Mouse (Mus musculus) bone marrow macrophage, adult 2 months (primary cell): Measurements from ENCODE around the gene Eva1a. TPM values are rescaled to one million over a fixed set of nuclear protein-coding genes. Genes with fewer than 3 reads are reported as not detected.

Experiments used
- H3K27ac ChIP-seq: 2 replicates; pipeline ENCODE4 v1.5.1; 2012; ENCODE audit warnings: low read depth, low read length; ENCODE audit not compliant: insufficient read depth
- H3K4me1 ChIP-seq: 2 replicates; pipeline ENCODE4 v1.6.1; 2012; ENCODE audit warnings: low read length; ENCODE audit not compliant: control insufficient read depth, insufficient read depth
- H3K4me3 ChIP-seq: 2 replicates; pipeline ENCODE4 v1.5.1; 2012; ENCODE audit warnings: mild to moderate bottlenecking, low read length, moderate library complexity; ENCODE audit not compliant: insufficient read depth
- CTCF ChIP-seq: IDR thresholded peaks from 2 replicates; pipeline ENCODE4 v1.5.1; 2012; ENCODE audit warnings: low read depth, mild to moderate bottlenecking, low read length, moderate library complexity
- POLR2A ChIP-seq: IDR thresholded peaks from 2 replicates; pipeline ENCODE4 v1.6.1; 2012; ENCODE audit warnings: mild to moderate bottlenecking, low read depth, low read length, borderline replicate concordance
- polyA plus RNA-seq: library from polyadenylated mRNA; stranded (reverse); fragments of >200 nt; gene quantifications from 2 replicates; pipeline ENCODE4 v1.2.4, GENCODE M21; 2012; ENCODE audit not compliant: missing spikeins, insufficient read depth, insufficient read length

Gene Eva1a
- not detected in 2 replicates for polyA plus RNA-seq

DNA sequence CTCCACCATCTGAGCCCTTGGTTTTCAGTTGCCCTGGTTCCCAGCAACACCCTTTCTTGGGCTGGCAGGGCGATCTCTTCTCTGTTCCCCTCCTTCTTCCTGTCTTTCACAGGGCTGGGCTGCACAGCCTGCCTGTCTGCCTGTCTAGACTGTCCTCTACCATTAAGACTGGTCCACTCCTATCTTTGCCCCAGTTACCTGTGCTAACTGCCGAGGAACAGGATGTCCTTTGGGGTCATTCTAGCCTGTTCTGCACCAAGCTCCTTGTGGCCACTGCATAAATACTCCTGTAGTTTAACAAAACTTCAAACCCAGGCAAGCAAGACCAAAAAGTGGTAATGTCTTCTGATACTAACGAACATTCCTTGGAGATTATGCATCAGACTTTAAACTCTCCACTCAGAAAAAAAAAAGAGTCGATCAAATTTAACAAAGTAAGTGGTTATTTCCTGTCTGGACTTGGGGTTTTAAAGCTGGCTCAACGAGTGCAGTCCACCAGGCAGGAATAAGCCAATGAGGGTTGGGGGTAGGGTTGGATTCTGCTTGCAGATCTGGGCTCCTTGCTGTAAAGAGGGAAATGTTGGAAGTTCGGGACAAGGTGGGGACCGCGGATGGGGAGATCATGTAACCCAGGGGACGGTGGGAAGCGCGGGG, at the start of gene Eva1a:
TSS of gene Eva1a (plus strand) at position 210 of the 654 bp plus-strand sequence.
- Histone ChIP-seq H3K27ac (no peak within 1 kb of the TSS), H3K4me3 (peak within 1 kb of the TSS; percentile 37), H3K4me1 (no peaks in the 10 kb centered on the region)
- TF ChIP-seq POLR2A, result no peak
- TF ChIP-seq CTCF, result no peak

- no peaks in the 10 kb centered on the region for H3K4me1 ChIP-seq
- no peak for TF ChIP-seq POLR2A
- no peak for TF ChIP-seq CTCF
- H3K4me3 ChIP-seq, result no peak overlapping the region
- no peak overlapping the region for H3K27ac ChIP-seq
These were observed 28.5 kb upstream of the Eva1a start for GRCm38 (mm10) chr6:82012392-82012791.

GRCm38 (mm10) chr6:82021074-82021473, 19.8 kb upstream of the Eva1a start:
- H3K4me1 ChIP-seq, result no peaks in the 10 kb centered on the region
- H3K27ac ChIP-seq, result no peak overlapping the region
- TF ChIP-seq CTCF, result no peak
- TF ChIP-seq POLR2A, result no peak
- H3K4me3 ChIP-seq, result no peak overlapping the region

DNA sequence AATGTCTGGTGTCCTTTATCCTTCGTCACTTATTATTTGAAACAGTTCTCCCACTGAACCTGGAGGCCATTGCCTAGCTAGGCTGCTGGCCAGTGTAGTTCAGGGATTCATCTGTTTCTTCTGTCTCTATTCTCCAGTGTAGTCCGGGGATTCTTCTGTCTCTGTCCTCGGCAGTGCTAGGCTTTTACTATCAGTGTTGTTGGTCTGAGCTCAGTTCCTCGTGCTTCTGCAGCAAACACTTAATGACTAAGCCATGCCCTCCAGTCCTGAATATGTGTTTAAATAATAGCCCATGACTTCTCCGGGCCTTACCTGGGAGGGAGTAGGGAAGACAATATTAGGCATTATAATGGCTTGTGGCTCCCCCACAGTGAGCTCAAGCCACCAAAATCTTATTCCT, 19.3 kb upstream of the Eva1a start:
- no peak overlapping the region for H3K27ac ChIP-seq
- TF ChIP-seq CTCF, result no peak
- no peak for TF ChIP-seq POLR2A
- H3K4me1 ChIP-seq, result no peaks in the 10 kb centered on the region
- no peak overlapping the region for H3K4me3 ChIP-seq

DNA sequence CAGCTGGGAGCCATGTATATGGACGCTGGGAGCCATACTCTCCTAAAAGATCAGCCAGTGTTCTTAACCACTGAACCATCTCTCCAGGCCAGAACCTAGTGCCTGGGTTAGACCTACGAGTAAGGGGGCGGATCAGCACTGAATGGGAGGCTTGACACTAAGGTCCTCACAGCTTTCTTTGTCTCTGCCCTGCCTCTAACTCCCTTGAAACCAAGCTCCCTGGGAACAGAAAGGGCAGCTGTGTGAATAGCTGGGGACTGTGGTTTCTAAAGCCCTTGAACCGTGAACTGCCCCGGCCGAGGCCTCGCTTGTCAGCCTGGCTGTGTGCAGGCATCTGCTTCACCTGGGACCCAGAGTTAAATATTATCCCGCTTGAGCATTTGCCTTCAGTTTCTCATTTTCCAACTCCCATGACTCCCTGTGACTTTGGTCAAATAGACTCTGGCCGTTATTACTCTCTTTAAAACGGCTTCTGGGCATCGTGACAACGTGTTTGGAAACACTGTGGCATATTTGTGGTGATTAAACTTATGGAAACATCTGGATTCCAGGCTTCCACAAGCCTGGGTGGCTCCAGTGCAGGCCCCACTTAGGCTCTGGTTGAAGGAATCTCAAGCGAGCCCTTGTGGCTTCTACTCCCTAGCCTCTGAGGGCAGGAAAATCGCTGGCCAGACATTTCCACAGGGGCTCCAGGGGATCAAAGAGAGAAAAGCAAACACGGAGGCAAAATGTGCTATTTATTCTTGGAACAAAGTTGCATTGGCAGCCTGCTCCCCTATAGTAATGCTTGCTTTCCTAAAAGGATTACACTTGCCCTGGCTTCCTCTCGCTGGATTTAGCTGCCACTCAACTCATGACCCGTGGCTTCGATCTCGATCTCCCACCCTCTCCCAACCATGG, 11.0 kb upstream of the Eva1a start:
- TF ChIP-seq CTCF (no peak), POLR2A (no peak)
- H3K4me3 ChIP-seq, result no peak overlapping the region
- H3K4me1 ChIP-seq, result no peaks in the 10 kb centered on the region
- H3K27ac ChIP-seq, result no peak overlapping the region

DNA sequence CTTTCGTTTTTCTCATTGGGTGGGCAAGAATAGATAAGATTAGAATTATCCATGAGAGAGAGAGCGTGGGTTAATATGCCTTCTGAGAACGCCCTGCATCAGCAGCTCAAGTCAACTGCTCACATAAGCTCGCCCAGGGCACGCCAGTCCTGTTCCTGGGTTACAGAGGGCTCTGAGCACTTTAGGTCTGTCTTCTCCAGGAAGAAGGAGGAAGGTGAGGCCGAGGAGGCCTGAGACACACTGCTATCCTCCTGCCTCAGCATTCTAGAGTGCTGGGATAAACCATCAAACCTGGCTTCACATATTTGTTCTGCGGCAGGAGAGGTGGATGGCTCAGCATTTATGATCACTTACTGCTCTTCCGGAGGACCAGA, 10.3 kb upstream of the Eva1a start:
- TF ChIP-seq CTCF (no peak), POLR2A (no peak)
- Histone ChIP-seq H3K4me3 (no peak overlapping the region), H3K27ac (no peak overlapping the region), H3K4me1 (no peaks in the 10 kb centered on the region)

GRCm38 (mm10) chr6:82037211-82037610, 3.6 kb upstream of the Eva1a start:
- Histone ChIP-seq H3K4me3 (no peak overlapping the region), H3K4me1 (no peaks in the 10 kb centered on the region), H3K27ac (no peak overlapping the region)
- TF ChIP-seq CTCF, result no peak
- TF ChIP-seq POLR2A, result no peak

- H3K27ac ChIP-seq, result no peak overlapping the region
- H3K4me1 ChIP-seq, result no peaks in the 10 kb centered on the region
- TF ChIP-seq POLR2A (no peak), CTCF (no peak)
- no peak overlapping the region for H3K4me3 ChIP-seq
These were observed 1.6 kb upstream of the Eva1a start for GRCm38 (mm10) chr6:82039193-82039592.

GRCm38 (mm10) chr6:82039968-82040367, 875 bp upstream of the Eva1a start:
- no peak for TF ChIP-seq POLR2A
- TF ChIP-seq CTCF, result no peak
- Histone ChIP-seq H3K4me1 (no peaks in the 10 kb centered on the region), H3K27ac (no peak overlapping the region), H3K4me3 (no peak overlapping the region)

GRCm38 (mm10) chr6:82041488-82042295, 849 bp downstream of the Eva1a start:
- peak overlapping the region; percentile 37 for H3K4me3 ChIP-seq
- H3K4me1 ChIP-seq, result no peaks in the 10 kb centered on the region
- TF ChIP-seq CTCF, result no peak
- no peak for TF ChIP-seq POLR2A
- no peak overlapping the region for H3K27ac ChIP-seq
